Mouse (Mus musculus): Measurements from ENCODE around the gene Car4.

Car4 gene

GRCm38 (mm10) chr11:84958271-84958630, 665 bp downstream of the Car4 start:
- DNase-seq (ENCODE audit: extremely low read depth, low read depth): no peak

GRCm38 (mm10) chr11:84959181-84959580, 1.6 kb downstream of the Car4 start:
- DNase-seq (ENCODE audit: extremely low read depth, low read depth): no peak

GRCm38 (mm10) chr11:84959701-84960181, 2.2 kb downstream of the Car4 start:
- no peak for DNase-seq (ENCODE audit: extremely low read depth, low read depth)

GRCm38 (mm10) chr11:84960291-84960690, 2.7 kb downstream of the Car4 start:
- DNase-seq (ENCODE audit: extremely low read depth, low read depth): no peak

GRCm38 (mm10) chr11:84960780-84961179, 3.2 kb downstream of the Car4 start:
- no peak for DNase-seq (ENCODE audit: extremely low read depth, low read depth)

GRCm38 (mm10) chr11:84961571-84961970, 4.0 kb downstream of the Car4 start:
- DNase-seq (ENCODE audit: extremely low read depth, low read depth): no peak

- DNase-seq (ENCODE audit: extremely low read depth, low read depth): no peak
Measured at GRCm38 (mm10) chr11:84962536-84962935, 5.0 kb downstream of the Car4 start.

GRCm38 (mm10) chr11:84963556-84963955, 6.0 kb downstream of the Car4 start:
- DNase-seq (ENCODE audit: extremely low read depth, low read depth): no peak

- no peak for DNase-seq (ENCODE audit: extremely low read depth, low read depth)
Measured at GRCm38 (mm10) chr11:84966696-84967095, 9.1 kb downstream of the Car4 start.

GRCm38 (mm10) chr11:84967113-84967512, 9.5 kb downstream of the Car4 start:
- no peak for DNase-seq (ENCODE audit: extremely low read depth, low read depth)

- DNase-seq (ENCODE audit: extremely low read depth, low read depth): no peak
Measured at GRCm38 (mm10) chr11:84968309-84968708, 10.7 kb downstream of the Car4 start.

- no peak for DNase-seq (ENCODE audit: extremely low read depth, low read depth)
Measured at GRCm38 (mm10) chr11:84968775-84969174, 11.2 kb downstream of the Car4 start.

GRCm38 (mm10) chr11:84972067-84972466, 14.5 kb downstream of the Car4 start:
- DNase-seq (ENCODE audit: extremely low read depth, low read depth): no peak

GRCm38 (mm10) chr11:84973661-84974060, 16.1 kb downstream of the Car4 start:
- no peak for DNase-seq (ENCODE audit: extremely low read depth, low read depth)

GRCm38 (mm10) chr11:84974582-84974981, 17.0 kb downstream of the Car4 start:
- DNase-seq (ENCODE audit: extremely low read depth, low read depth): no peak

- no peak for DNase-seq (ENCODE audit: extremely low read depth, low read depth)
Measured at GRCm38 (mm10) chr11:84976706-84977105, 19.1 kb downstream of the Car4 start.

- DNase-seq (ENCODE audit: extremely low read depth, low read depth): no peak
Measured at GRCm38 (mm10) chr11:84977385-84977952, 19.9 kb downstream of the Car4 start.

GRCm38 (mm10) chr11:84978113-84978512, 20.5 kb downstream of the Car4 start:
- DNase-seq (ENCODE audit: extremely low read depth, low read depth): peak; percentile 43

GRCm38 (mm10) chr11:84979351-84979750, 21.8 kb downstream of the Car4 start:
- DNase-seq (ENCODE audit: extremely low read depth, low read depth): peak; percentile 48

- DNase-seq (ENCODE audit: extremely low read depth, low read depth): no peak
Measured at GRCm38 (mm10) chr11:84980697-84981096, 23.1 kb downstream of the Car4 start.

- DNase-seq (ENCODE audit: extremely low read depth, low read depth): no peak
Measured at GRCm38 (mm10) chr11:84985421-84985820, 27.8 kb downstream of the Car4 start.

- no peak for DNase-seq (ENCODE audit: extremely low read depth, low read depth)
Measured at GRCm38 (mm10) chr11:84988341-84988919, 30.8 kb downstream of the Car4 start.

- peak; percentile 12 for DNase-seq (ENCODE audit: extremely low read depth, low read depth)
Measured at GRCm38 (mm10) chr11:84992996-84993395, 35.4 kb downstream of the Car4 start.

Data from MEL-GATA-1-ER (cell line).